Mouse (Mus musculus): ENCODE measurements around the gene Pcca. TPM values are rescaled to one million over a fixed set of nuclear protein-coding genes. Genes with fewer than 3 reads are reported as not detected.
A peak's percentile ranks its signal among the peaks of the same experiment; 100 is the strongest.

Pcca gene
- polyA plus RNA-seq, 1 experiment from 2014 or later = 36.0 TPM

DNA sequence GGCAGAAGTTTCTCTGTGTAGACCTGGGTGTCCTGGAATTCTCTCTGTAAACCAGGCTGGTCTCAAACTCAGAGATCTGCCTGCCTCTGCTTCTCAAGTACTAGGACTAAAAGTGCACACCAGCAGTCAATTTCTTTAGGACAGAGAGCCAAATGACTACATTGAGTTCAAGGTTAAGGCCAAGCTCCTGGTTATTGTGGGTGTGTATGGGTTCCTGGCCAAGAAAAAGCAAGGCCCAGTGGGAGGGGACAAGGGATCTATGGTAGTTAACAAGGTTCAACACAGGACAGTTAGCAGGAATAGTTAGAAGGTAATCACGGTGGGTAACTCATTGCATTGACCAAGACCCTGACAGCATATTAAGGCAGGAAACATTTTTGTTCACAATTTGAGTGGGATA, 370.9 kb downstream of the Pcca start:
- no peak overlapping the region for H3K4me2 ChIP-seq (ENCODE audit: low read length)
- DNase-seq (ENCODE audit: low spot score) (no peak), ATAC-seq (replicated peaks; ENCODE audit: low FRiP score, low read depth) (no peak)
- TF ChIP-seq CTCF (IDR thresholded peaks at IDR 0.05; ENCODE audit: low read depth) = no peak
- H3K27me3 ChIP-seq (ENCODE audit: insufficient read depth, low read length) = no peaks in the 10 kb centered on the region
- no peaks in the 10 kb centered on the region for H3K36me3 ChIP-seq (ENCODE audit: insufficient read depth, low read length)
- H3K4me1 ChIP-seq (replicated peaks; ENCODE audit: insufficient read depth, low read length) = 0 out of 2 replicates have a peak, but pooled peaks cover 6% of the 10 kb centered on the region
- no peak overlapping the region for H3K27ac ChIP-seq
- no peak overlapping the region for H3K9ac ChIP-seq (ENCODE audit: low read depth, low read length)
- H3K4me3 ChIP-seq (replicated peaks; ENCODE audit: low read depth, low read length) = no peak overlapping the region
- H3K9me3 ChIP-seq (replicated peaks; ENCODE audit: low read length) = no peaks in the 10 kb centered on the region
- WGBS = 100% methylated on average over 1 of the region's 1 CpGs

DNA sequence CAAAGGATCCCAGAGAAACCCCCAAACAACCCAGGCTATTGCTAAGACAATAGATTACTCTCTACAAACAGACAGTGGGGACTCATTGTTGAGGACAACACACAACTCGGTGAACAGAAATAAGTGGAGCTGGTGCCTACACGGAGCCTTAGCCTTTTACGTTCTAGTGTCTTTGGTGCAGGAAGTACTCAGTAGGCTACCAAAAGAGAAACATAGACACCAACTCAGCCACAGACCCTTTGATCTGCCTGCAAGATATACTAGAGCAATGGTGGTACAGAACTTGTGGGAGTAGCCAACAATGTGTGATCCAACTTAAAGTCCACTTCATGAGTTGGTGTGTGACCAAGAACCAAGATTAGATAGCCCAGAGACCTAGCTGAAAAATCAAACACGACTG, 374.0 kb downstream of the Pcca start:
- TF ChIP-seq CTCF (IDR thresholded peaks at IDR 0.05; ENCODE audit: low read depth) = no peak
- Histone ChIP-seq H3K27ac (no peak overlapping the region), H3K36me3 (ENCODE audit: insufficient read depth, low read length) (no peaks in the 10 kb centered on the region), H3K4me2 (ENCODE audit: low read length) (no peak overlapping the region), H3K4me3 (replicated peaks; ENCODE audit: low read depth, low read length) (no peak overlapping the region), H3K4me1 (replicated peaks; ENCODE audit: insufficient read depth, low read length) (no peaks in the 10 kb centered on the region), H3K9ac (ENCODE audit: low read depth, low read length) (no peak overlapping the region), H3K9me3 (replicated peaks; ENCODE audit: low read length) (no peaks in the 10 kb centered on the region), H3K27me3 (ENCODE audit: insufficient read depth, low read length) (no peaks in the 10 kb centered on the region)
- no peak for DNase-seq (ENCODE audit: low spot score)
- no peak for ATAC-seq (replicated peaks; ENCODE audit: low FRiP score, low read depth)
- WGBS = 98% methylated on average over 4 of the region's 4 CpGs

DNA sequence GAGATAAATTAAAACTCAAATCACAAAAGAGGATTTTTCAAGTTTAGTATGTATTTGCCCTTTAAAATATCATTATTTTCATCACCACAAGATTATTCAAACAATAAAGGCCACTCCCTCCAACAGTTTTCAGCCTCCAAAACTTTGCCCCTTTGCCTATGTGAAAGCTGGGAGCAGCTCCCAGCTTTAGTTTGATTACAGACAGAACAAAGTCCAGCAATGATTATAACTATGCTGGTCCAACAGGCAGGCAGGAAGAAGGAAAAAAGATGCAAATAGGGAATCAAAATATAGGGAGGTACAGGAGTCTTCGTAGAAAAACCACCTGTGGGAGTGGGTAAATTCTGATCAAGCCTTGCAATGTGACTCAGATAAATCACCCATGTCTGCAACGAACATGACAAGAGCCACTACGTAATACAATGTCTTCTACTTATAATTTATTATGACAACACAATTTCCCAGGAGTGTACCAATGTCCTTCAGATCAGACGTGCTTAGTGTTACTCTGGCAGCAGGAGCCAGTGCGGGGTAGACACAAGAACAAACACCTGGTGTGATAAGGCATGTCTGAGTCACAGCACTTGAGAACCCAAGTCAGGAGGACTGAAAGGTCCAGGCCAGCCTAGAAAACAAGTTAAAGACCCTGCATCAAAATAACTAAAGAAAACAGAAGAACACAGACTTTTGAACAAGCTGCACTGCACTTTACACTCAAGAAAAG, 375.4 kb downstream of the Pcca start:
- H3K36me3 ChIP-seq (ENCODE audit: insufficient read depth, low read length) = no peaks in the 10 kb centered on the region
- ATAC-seq (replicated peaks; ENCODE audit: low FRiP score, low read depth) (no peak), DNase-seq (ENCODE audit: low spot score) (no peak)
- WGBS = 58% methylated on average over 5 of the region's 5 CpGs
- no peaks in the 10 kb centered on the region for H3K4me1 ChIP-seq (replicated peaks; ENCODE audit: insufficient read depth, low read length)
- H3K9ac ChIP-seq (ENCODE audit: low read depth, low read length) = no peak overlapping the region
- no peaks in the 10 kb centered on the region for H3K9me3 ChIP-seq (replicated peaks; ENCODE audit: low read length)
- no peak overlapping the region for H3K27ac ChIP-seq
- no peaks in the 10 kb centered on the region for H3K27me3 ChIP-seq (ENCODE audit: insufficient read depth, low read length)
- no peak overlapping the region for H3K4me3 ChIP-seq (replicated peaks; ENCODE audit: low read depth, low read length)
- no peak overlapping the region for H3K4me2 ChIP-seq (ENCODE audit: low read length)
- TF ChIP-seq CTCF (IDR thresholded peaks at IDR 0.05; ENCODE audit: low read depth) = no peak

DNA sequence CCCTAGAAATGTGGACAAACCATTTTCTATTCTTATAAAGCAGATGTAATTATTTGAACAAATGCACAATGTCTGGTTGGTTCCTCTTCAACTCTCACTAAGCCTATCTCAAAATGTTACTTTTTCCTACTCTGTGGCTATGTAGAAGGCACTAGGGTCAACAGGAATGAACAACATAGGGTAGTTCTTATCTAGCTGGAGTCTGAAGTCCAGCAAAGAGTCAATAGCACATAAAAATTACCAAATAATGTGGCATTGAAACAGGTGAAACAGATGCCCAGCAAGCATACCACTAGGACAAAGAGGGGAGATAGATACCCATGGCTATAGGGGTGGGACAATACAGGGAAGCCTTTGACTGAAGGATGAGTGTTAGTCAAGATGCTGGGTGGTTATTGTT, 377.1 kb downstream of the Pcca start:
- Histone ChIP-seq H3K36me3 (ENCODE audit: insufficient read depth, low read length) (no peaks in the 10 kb centered on the region), H3K9me3 (replicated peaks; ENCODE audit: low read length) (no peaks in the 10 kb centered on the region), H3K4me1 (replicated peaks; ENCODE audit: insufficient read depth, low read length) (no peaks in the 10 kb centered on the region), H3K4me2 (ENCODE audit: low read length) (no peak overlapping the region), H3K4me3 (replicated peaks; ENCODE audit: low read depth, low read length) (no peak overlapping the region), H3K9ac (ENCODE audit: low read depth, low read length) (no peak overlapping the region), H3K27me3 (ENCODE audit: insufficient read depth, low read length) (no peaks in the 10 kb centered on the region), H3K27ac (no peak overlapping the region)
- ATAC-seq (replicated peaks; ENCODE audit: low FRiP score, low read depth) (no peak), DNase-seq (ENCODE audit: low spot score) (no peak)
- TF ChIP-seq CTCF (IDR thresholded peaks at IDR 0.05; ENCODE audit: low read depth) = no peak

DNA sequence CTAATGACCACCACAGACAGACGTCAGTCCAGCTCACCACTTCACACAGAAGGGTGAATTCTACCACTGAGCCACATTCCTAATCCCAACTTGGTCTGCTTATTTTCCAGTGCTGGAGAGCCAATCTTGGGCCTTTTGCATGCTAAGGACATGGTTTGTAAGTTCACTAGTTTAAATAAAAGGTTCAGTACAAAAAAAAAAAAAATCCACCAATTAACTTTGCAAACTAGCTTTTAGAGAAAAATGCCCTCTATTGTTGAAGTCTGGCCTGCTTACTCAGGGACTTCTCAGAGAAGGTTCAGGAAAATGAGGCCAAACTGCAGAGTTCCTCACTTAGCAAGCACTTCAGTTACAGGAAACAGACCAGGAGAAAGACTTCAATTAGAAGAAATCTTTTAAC, 378.0 kb downstream of the Pcca start:
- ATAC-seq (replicated peaks; ENCODE audit: low FRiP score, low read depth) = no peak
- Histone ChIP-seq H3K9me3 (replicated peaks; ENCODE audit: low read length) (no peaks in the 10 kb centered on the region), H3K4me1 (replicated peaks; ENCODE audit: insufficient read depth, low read length) (no peaks in the 10 kb centered on the region), H3K9ac (ENCODE audit: low read depth, low read length) (0 out of 2 replicates have a peak overlapping the region, but pooled peaks have one; percentile 66), H3K4me3 (replicated peaks; ENCODE audit: low read depth, low read length) (peak overlapping the region; percentile 58; the same call in 1 of the 2 replicates), H3K4me2 (ENCODE audit: low read length) (peak overlapping the region; percentile 95), H3K27ac (no peak overlapping the region), H3K27me3 (ENCODE audit: insufficient read depth, low read length) (no peaks in the 10 kb centered on the region), H3K36me3 (ENCODE audit: insufficient read depth, low read length) (no peaks in the 10 kb centered on the region)
- 66% methylated on average over 1 of the region's 1 CpGs for WGBS
- TF ChIP-seq CTCF (IDR thresholded peaks at IDR 0.05; ENCODE audit: low read depth) = no peak
- peak; percentile 15 for DNase-seq (ENCODE audit: low spot score)

DNA sequence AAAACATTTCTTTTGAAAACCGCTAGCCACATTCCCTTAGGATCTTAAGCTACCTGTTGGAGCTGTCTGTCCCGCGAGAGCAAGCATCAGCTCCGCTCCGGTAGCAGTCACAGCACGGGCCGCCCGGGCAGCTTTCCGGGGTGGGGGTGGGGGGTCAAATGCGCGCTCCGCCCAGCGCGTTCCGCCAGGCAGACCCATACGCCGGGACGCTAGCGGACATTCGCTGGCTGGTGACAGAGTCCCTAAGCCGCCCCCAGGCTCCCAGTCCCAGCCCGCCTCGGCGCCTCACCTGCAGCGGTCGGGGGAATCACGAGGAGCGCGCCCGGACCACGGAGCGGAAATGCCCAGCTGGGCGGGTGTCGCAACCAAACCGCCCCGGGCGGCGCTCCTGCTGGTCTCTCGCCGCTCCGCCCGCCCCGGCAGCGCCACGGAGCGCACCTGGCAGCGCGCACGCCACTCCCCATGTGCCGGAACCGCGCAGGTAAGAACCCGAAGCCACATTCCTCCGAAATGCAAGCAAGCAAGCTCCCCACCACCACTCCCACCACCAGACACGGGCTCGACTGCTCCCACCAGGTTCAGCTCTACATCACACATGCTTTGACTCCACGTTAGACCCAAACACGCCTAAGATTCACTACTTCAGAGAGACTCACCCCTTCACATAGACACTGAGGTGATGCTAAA, 378.8 kb downstream of the Pcca start:
- under 1% methylated on average over 58 of the region's 58 CpGs for WGBS
- Histone ChIP-seq H3K36me3 (ENCODE audit: insufficient read depth, low read length) (no peaks in the 10 kb centered on the region), H3K4me3 (replicated peaks; ENCODE audit: low read depth, low read length) (peak overlapping the region; percentile 58), H3K27ac (peak overlapping the region; percentile 58; the same call in 1 of the 2 replicates), H3K27me3 (ENCODE audit: insufficient read depth, low read length) (no peaks in the 10 kb centered on the region), H3K9ac (ENCODE audit: low read depth, low read length) (peak overlapping the region; percentile 66), H3K9me3 (replicated peaks; ENCODE audit: low read length) (no peaks in the 10 kb centered on the region), H3K4me1 (replicated peaks; ENCODE audit: insufficient read depth, low read length) (no peaks in the 10 kb centered on the region), H3K4me2 (ENCODE audit: low read length) (peak overlapping the region; percentile 95)
- ATAC-seq (replicated peaks; ENCODE audit: low FRiP score, low read depth) (peak; percentile 93), DNase-seq (ENCODE audit: low spot score) (peak; percentile 54)
- TF ChIP-seq CTCF (IDR thresholded peaks at IDR 0.05; ENCODE audit: low read depth) = 0 out of 2 replicates have a peak, but pooled peaks have one; percentile 7
